Mouse (Mus musculus) lung, embryonic 15.5 days (tissue): ENCODE measurements around the gene Gsg1. TPM values are rescaled to one million over a fixed set of nuclear protein-coding genes. Genes with fewer than 3 reads are reported as not detected.

Experiments
- ATAC-seq: fragments of 200-750 bp; cut with Nextera tagmentation; 2 replicates; pipeline ENCODE4 v1.8.0; 2017; ENCODE audit warnings: moderate number of reproducible peaks, borderline replicate concordance; ENCODE audit not compliant: low FRiP score, low TSS enrichment; ENCODE audit errors: extremely low read depth
- H3K27ac ChIP-seq: fragments of 300-500 bp; sonication (generic); 2 replicates; pipeline ENCODE4 v1.5.1; 2015; ENCODE audit warnings: moderate library complexity, mild to moderate bottlenecking, inconsistent platforms
- H3K27me3 ChIP-seq: fragments of 300-500 bp; sonication (generic); 2 replicates; pipeline ENCODE4 v1.6.1; 2015; ENCODE audit warnings: inconsistent platforms
- H3K36me3 ChIP-seq: fragments of 300-500 bp; sonication (generic); 2 replicates; pipeline ENCODE4 v1.6.1; 2015; ENCODE audit warnings: inconsistent platforms
- H3K4me1 ChIP-seq: fragments of 300-500 bp; sonication (generic); 2 replicates; pipeline ENCODE4 v1.6.1; 2015; ENCODE audit warnings: inconsistent platforms
- H3K4me2 ChIP-seq: fragments of 300-500 bp; sonication (generic); 2 replicates; pipeline ENCODE4 v1.6.1; 2015; ENCODE audit warnings: inconsistent platforms, mild to moderate bottlenecking, moderate library complexity
- H3K4me3 ChIP-seq: fragments of 300-500 bp; sonication (generic); 2 replicates; pipeline ENCODE4 v1.5.1; 2015; ENCODE audit warnings: mild to moderate bottlenecking, inconsistent platforms
- H3K9ac ChIP-seq: fragments of 300-500 bp; sonication (generic); 2 replicates; pipeline ENCODE4 v1.6.1; 2015; ENCODE audit warnings: inconsistent platforms
- H3K9me3 ChIP-seq: fragments of 300-500 bp; sonication (generic); 2 replicates; pipeline ENCODE4 v1.6.1; 2016; ENCODE audit warnings: inconsistent platforms
- WGBS: fragments of 180-500 bp; shearing (Covaris S2); methylation state at CpG from one replicate; pipeline ENCODE4 v1.1.7; 2015; 5-methylcytosine and 5-hydroxymethylcytosine counted together
- polyA plus RNA-seq: library from polyadenylated mRNA; unstranded; fragments of >200 nt; fragmentation: Nextera tagmentation; extraction: Ambion mirVana; gene quantifications from 2 replicates; pipeline ENCODE4 v1.2.1, GENCODE M21; 2015

Gene Gsg1
- polyA plus RNA-seq, 1 experiment from 2014 or later = 6.9 TPM

DNA sequence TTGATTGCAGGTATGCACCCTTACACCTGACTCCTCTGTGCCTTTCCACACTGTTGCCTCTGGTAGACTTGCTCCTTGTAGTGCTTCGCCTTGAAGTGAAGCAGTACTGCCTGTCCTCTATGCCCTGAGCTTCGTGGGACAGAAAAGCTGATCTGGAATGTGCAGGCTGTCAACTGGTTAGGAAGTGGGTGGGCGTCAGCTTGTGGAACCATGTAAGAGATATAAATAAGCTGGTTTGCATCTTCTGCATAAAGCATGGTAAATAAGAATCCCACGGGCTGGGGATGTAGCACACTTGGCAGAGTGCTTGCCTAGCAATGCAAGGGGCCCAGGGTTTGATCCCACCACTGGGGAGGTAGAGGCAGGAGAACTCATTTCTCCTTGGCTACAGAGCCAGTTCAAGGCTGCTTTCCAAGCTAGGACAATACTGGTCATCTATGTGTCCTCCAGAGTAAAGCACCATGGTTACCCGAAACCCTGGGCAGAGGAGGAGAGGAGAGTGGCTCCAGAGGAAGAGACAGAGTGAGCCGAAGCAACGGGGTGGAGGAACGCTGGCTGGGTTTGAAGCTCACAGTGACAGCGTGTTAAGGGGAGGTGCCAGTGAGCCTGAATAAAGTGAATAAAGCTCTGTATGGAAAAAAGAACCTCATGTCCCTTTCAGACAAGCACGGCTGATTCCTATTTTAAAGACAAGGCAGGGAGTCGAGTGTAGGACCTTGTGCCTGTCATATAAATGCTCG lies 21.5 kb downstream of the Gsg1 start:
- WGBS = 73% methylated on average over 12 of the region's 12 CpGs
- H3K9me3 ChIP-seq = no peaks in the 10 kb centered on the region
- H3K36me3 ChIP-seq = peaks cover 7% of the 10 kb centered on the region; the same call in 1 of the 2 replicates
- ATAC-seq = no peak
- no peaks in the 10 kb centered on the region; the same call in 1 of the 2 replicates for H3K4me1 ChIP-seq
- H3K9ac ChIP-seq = no peak overlapping the region
- no peak overlapping the region for H3K4me3 ChIP-seq
- H3K4me2 ChIP-seq = no peak overlapping the region
- no peak overlapping the region for H3K27ac ChIP-seq
- H3K27me3 ChIP-seq = no peaks in the 10 kb centered on the region

DNA sequence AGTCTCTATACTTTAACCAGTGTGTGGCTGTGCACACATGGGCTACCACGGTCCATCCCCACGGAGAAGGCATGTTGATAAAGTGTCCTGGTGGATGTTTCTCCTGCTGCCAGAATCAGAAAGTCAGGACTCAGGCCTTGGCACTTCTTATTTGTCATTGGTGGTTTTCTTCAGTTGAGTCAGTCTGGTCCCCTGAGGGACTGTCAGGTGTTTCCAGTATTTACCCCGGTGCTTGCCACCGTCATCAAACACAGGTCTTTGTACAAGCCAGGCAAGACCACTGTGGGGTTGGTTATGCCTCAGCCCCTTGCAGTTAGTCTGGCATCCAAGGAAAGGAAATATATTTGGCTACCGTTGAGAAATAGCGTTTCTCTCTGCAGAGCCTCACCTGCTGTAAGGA lies 23.6 kb downstream of the Gsg1 start:
- ATAC-seq = no peak
- WGBS = 79% methylated on average over 6 of the region's 6 CpGs
- Histone ChIP-seq H3K27ac (no peak overlapping the region), H3K4me3 (no peak overlapping the region), H3K4me2 (no peak overlapping the region), H3K9me3 (no peaks in the 10 kb centered on the region), H3K36me3 (peaks cover 17% of the 10 kb centered on the region; the same call in 1 of the 2 replicates), H3K9ac (no peak overlapping the region), H3K4me1 (no peaks in the 10 kb centered on the region), H3K27me3 (no peaks in the 10 kb centered on the region)

DNA sequence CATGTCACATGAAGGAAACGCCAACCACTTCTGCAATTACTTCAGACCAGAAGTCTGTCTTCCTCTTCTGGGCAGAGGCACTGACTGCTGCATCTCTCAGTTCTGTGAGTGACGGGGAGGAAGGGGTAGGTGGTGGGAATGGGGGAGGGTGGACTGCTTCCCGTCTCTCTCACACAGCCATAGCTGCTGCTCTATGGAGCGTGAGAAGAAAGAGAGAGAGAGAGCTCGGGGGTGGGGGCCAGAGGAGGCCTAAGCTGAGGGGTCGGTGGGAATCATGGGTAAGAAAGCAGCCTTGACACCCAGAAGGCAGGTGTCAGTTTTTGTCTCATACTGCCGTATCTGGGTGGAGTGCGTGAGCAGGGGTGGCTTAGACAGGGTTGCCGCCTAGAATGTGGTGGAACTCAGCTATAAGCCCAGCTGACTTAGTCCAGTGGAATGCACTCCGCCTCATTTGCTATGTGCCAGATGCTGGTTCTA lies 25.6 kb downstream of the Gsg1 start:
- Histone ChIP-seq H3K4me1 (no peaks in the 10 kb centered on the region), H3K36me3 (0 out of 2 replicates have a peak, but pooled peaks cover 16% of the 10 kb centered on the region), H3K9ac (no peak overlapping the region), H3K9me3 (no peaks in the 10 kb centered on the region), H3K27me3 (no peaks in the 10 kb centered on the region), H3K4me2 (no peak overlapping the region), H3K27ac (no peak overlapping the region), H3K4me3 (no peak overlapping the region)
- no peak; the same call in 1 of the 2 replicates for ATAC-seq
- 65% methylated on average over 10 of the region's 10 CpGs for WGBS

DNA sequence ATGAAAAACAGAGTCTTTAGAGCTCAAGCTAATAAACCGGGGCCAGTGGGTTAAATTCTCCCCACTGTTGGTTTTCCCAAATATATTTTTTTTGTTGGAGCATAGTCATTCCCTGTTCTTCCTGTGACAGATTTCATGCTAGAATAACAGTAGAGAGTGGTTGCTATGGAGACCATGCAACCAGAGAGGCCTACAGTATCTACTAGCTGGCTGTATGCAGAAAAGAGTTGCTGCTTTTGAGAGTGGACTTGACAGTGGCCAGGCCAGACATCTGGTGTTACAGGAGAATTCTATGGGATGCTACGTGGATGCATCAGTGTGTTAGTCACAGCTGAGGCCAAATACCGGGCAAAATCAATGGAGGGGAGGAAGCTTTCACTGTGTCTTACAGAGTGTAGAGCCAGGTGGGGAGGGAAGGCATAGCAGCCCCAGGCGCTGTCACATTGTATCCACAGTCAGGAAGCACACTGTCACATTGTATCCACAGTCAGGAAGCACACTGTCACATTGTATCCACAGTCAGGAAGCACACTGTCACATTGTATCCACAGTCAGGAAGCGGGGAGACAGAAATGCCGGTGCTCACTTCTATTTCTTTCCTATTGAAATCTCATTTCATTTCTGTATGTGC lies 30.2 kb downstream of the Gsg1 start:
- Histone ChIP-seq H3K27me3 (no peaks in the 10 kb centered on the region), H3K9ac (no peak overlapping the region), H3K9me3 (no peaks in the 10 kb centered on the region), H3K27ac (no peak overlapping the region), H3K4me1 (no peaks in the 10 kb centered on the region), H3K4me2 (no peak overlapping the region), H3K4me3 (no peak overlapping the region), H3K36me3 (0 out of 2 replicates have a peak, but pooled peaks cover 16% of the 10 kb centered on the region)
- WGBS = 66% methylated on average over 6 of the region's 6 CpGs
- no peak for ATAC-seq

DNA sequence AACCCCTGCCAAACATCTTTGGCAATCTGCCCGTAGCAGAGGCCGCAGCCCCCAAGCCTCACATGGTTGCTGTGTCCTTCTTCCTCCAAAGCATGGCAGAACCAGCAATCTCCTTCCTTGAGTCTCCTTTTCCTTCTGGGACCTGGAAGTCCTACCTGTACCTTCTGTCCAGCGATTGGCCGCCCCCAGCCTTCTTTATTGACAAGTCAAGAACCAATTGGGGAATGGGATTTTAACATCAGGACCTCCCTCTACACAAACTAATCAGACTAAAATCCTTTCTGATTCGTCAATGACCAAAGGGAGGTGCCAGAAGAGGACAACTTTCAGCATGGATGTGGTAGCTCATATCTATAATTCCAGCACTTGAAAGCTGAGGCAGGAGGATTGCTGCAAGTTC lies 34.2 kb downstream of the Gsg1 start:
- Histone ChIP-seq H3K9ac (no peak overlapping the region), H3K27me3 (no peaks in the 10 kb centered on the region), H3K27ac (no peak overlapping the region), H3K4me1 (no peaks in the 10 kb centered on the region), H3K36me3 (no peaks in the 10 kb centered on the region), H3K9me3 (no peaks in the 10 kb centered on the region), H3K4me3 (no peak overlapping the region), H3K4me2 (no peak overlapping the region)
- no peak for ATAC-seq
- 78% methylated on average over 5 of the region's 5 CpGs for WGBS

DNA sequence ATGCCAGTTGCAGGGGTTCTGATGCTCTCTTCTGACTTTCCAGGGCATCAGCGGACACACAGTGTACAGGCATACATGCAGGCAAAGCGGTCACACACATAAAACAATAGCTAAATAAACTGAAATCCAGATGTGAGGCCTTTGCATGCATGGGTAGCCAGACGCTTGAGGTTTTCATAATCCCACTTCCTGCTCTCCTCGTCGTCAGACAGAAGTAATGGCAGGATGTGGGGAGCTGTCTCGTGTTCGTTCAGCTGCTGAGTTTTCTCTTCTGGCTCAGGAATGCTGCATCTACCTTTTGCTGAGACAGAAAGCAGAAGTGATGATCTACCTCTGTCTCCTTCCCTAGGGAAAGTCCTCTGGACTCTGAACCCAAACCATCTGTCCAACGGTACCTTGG lies 35.8 kb downstream of the Gsg1 start:
- Histone ChIP-seq H3K36me3 (no peaks in the 10 kb centered on the region), H3K27ac (no peak overlapping the region), H3K9me3 (no peaks in the 10 kb centered on the region), H3K4me3 (no peak overlapping the region), H3K27me3 (no peaks in the 10 kb centered on the region), H3K9ac (no peak overlapping the region), H3K4me2 (no peak overlapping the region), H3K4me1 (no peaks in the 10 kb centered on the region)
- no peak for ATAC-seq
- 58% methylated on average over 8 of the region's 8 CpGs for WGBS

DNA sequence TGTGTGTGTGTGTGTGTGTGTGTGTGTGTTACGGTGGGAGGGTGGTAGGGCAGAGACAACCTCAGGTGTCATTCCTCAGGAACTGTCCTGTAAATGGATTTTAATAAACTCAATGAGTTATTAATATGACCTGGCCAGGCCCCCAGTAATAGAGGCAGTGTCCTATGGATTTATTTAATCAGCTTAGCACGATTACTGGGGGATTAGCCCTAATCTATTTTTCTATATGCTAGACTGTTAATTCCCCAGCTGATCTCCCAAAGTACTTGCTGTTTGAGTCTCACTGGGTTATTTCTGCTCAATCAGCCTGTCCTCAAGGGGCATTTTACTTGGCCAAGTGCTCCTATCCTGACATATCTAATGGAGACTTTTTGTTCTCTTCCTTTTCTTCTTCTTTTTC lies 41.5 kb downstream of the Gsg1 start:
- no peak for ATAC-seq

DNA sequence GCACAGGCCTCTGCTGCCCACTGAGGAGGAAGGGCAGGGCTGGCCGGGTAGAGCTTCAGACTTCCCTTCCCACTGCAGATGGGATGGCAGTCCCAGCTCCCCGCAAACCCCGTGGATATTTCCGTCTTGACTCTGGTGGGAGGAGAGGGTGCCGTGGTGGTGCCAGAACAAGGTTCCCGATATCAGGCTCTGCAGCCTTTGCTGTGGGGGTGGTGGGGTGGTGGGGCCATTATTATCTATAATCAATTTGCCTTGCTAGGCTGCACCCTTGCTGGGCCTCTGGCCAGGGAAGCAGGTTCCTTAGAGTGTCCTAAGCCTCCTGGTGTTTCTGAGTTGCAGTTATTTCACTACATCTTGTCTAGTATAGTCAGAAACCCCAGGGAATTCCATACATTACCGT lies 43.0 kb downstream of the Gsg1 start:
- no peak for ATAC-seq
- Histone ChIP-seq H3K27me3 (no peaks in the 10 kb centered on the region), H3K4me2 (no peak overlapping the region), H3K27ac (no peak overlapping the region), H3K4me3 (no peak overlapping the region), H3K9me3 (no peaks in the 10 kb centered on the region), H3K9ac (no peak overlapping the region), H3K36me3 (no peaks in the 10 kb centered on the region), H3K4me1 (no peaks in the 10 kb centered on the region)
- WGBS = 69% methylated on average over 7 of the region's 7 CpGs

More for the DNA sequence above, 41.5 kb downstream of the Gsg1 start:
- Histone ChIP-seq H3K4me3 (no peak overlapping the region), H3K4me1 (no peaks in the 10 kb centered on the region), H3K36me3 (no peaks in the 10 kb centered on the region), H3K4me2 (no peak overlapping the region), H3K9me3 (no peaks in the 10 kb centered on the region), H3K27me3 (no peaks in the 10 kb centered on the region), H3K9ac (no peak overlapping the region), H3K27ac (no peak overlapping the region)
- 83% methylated on average over 2 of the region's 2 CpGs for WGBS

DNA sequence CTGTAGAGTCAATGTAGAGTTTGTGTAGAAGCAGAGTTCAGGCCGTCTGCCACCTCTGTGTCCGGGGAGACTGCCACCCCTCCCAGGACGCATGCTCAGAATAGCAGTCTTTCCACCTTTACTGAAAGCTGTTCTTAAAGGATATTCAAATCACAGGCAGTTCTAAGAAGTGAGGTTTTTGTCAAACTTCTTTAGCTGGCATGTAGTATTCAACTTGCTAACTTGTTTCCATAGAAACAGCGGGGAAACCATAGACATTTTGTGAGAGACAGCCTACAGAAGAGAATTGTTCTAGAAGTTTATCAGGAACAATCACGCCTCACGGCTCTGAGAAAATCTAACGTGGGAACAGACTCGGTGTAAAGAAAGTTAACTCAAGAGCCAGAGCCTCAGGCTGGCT lies 47.2 kb downstream of the Gsg1 start:
- Histone ChIP-seq H3K27me3 (no peaks in the 10 kb centered on the region), H3K36me3 (no peaks in the 10 kb centered on the region), H3K27ac (no peak overlapping the region), H3K4me2 (no peak overlapping the region), H3K9me3 (no peaks in the 10 kb centered on the region), H3K4me1 (no peaks in the 10 kb centered on the region), H3K4me3 (no peak overlapping the region), H3K9ac (no peak overlapping the region)
- 67% methylated on average over 8 of the region's 8 CpGs for WGBS
- ATAC-seq = no peak

DNA sequence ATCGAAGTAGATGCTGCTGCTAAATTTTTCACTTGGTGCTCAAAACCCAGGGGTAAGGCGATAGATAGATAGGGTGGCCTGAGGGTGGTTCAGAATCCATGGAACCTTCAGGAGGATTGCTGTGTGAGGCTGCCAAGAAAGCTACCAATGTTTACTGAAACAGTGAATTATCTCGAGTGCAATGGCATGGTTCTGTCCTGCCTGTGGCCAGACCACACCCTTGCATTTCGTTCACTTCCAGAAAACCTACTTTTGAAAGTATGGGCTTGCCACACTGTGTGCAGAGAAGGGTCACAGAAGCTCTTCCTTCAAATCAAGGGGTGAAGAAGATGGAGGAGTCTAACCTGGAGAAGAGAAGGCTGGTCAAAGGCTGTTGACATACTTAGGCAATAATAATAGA lies 48.3 kb downstream of the Gsg1 start:
- 66% methylated on average over 4 of the region's 4 CpGs for WGBS
- ATAC-seq = no peak
- Histone ChIP-seq H3K4me2 (no peak overlapping the region), H3K36me3 (no peaks in the 10 kb centered on the region), H3K9ac (no peak overlapping the region), H3K27ac (no peak overlapping the region), H3K9me3 (no peaks in the 10 kb centered on the region), H3K27me3 (no peaks in the 10 kb centered on the region), H3K4me3 (no peak overlapping the region), H3K4me1 (peaks cover 3% of the 10 kb centered on the region)

DNA sequence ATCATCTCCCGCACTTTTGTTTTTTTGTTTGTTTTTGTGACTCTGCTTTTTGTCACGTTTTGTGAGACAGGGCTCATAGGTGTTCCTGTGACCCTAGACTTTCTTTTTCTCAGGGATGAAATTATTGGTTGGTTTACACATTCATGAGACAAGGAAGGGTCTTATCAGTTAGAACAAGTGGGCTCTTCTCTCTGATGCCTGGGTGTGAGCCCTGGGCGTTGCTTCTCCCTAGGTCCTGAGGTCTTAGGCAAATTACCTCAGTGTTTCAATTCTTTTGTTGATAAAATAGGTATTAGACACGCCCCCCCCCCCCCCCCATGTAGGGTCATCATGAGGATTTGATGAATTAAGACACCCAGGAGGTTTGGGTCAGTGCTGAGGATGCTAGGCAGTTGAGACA lies 49.3 kb downstream of the Gsg1 start:
- Histone ChIP-seq H3K4me2 (no peak overlapping the region), H3K9ac (no peak overlapping the region), H3K36me3 (no peaks in the 10 kb centered on the region), H3K27me3 (no peaks in the 10 kb centered on the region), H3K9me3 (no peaks in the 10 kb centered on the region), H3K4me3 (no peak overlapping the region), H3K4me1 (peaks cover 8% of the 10 kb centered on the region), H3K27ac (no peak overlapping the region)
- 75% methylated on average over 4 of the region's 4 CpGs for WGBS
- ATAC-seq = no peak

DNA sequence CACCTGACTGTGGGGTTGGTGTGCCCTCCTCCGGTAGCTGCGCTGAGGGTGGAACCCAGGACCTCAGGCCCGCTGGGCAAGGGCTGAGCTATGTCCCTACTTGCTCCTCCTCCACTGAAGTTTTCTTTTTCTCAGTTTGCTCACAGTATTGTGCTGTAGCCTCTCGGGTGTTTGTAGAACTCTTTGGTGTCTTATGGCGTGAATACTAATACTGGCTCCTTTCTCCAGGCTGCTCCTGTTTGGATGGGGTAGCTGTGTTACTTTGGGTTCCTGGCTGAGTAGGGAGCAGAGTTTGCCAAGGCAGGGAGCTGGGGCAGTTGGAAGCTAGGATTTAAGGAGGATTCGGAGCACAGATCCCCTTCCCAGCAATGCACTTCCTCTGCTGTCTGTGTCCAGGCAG lies 50.4 kb downstream of the Gsg1 start:
- 64% methylated on average over 6 of the region's 6 CpGs for WGBS
- Histone ChIP-seq H3K27me3 (no peaks in the 10 kb centered on the region), H3K4me1 (peaks cover 12% of the 10 kb centered on the region), H3K9me3 (no peaks in the 10 kb centered on the region), H3K4me3 (no peak overlapping the region), H3K4me2 (no peak overlapping the region), H3K9ac (no peak overlapping the region), H3K36me3 (no peaks in the 10 kb centered on the region), H3K27ac (no peak overlapping the region)
- ATAC-seq = no peak
